ENCODE assay signal across 9 mouse cellular contexts in genomic region chr10:37260791-37261488, GRCm38 (mm10).
DNase-seq lines count a peak whose midpoint lies in the region; ATAC-seq lines count a peak whose summit lies in the region.
"Had no signal": no experiment of that assay in that cellular context is flagged by ENCODE, and none has a peak within 500 bp of the region (broad histone marks: within the 10 kb centered on the region; RNA-seq: fewer than 3 reads in every experiment).

No protein-coding gene starts in this region.

- 36% methylated on average over 8 of the region's 8 CpGs for WGBS in intestine, embryonic 15.5 days

- peak; percentile 77 for ATAC-seq in intestine, embryonic 15.5 days

- H3K27me3 ChIP-seq in intestine, embryonic 15.5 days (replicated peaks) = no peaks in the 10 kb centered on the region
- H3K27me3 ChIP-seq: hindbrain, embryonic 15.5 days had no signal

- H3K36me3 ChIP-seq in intestine, embryonic 15.5 days = no peaks in the 10 kb centered on the region
- H3K36me3 ChIP-seq: hindbrain, embryonic 15.5 days had no signal

- H3K9me3 ChIP-seq in intestine, embryonic 15.5 days = no peaks in the 10 kb centered on the region
- H3K9me3 ChIP-seq: hindbrain, embryonic 15.5 days had no signal

- H3K27ac ChIP-seq in intestine, embryonic 15.5 days = no peak overlapping the region
- H3K27ac ChIP-seq: hindbrain, embryonic 15.5 days had no signal

- H3K9ac ChIP-seq in intestine, embryonic 15.5 days = no peak overlapping the region
- H3K9ac ChIP-seq: hindbrain, embryonic 15.5 days had no signal

- intact Hi-C loops in left cerebral cortex, postnatal 4 days (cut with DNase I) = no loop called here

- no peak overlapping the region for H3K4me3 ChIP-seq in intestine, embryonic 15.5 days (replicated peaks)
- H3K4me3 ChIP-seq: hindbrain, embryonic 15.5 days had no signal

- peak; percentile 41 for DNase-seq in layer of hippocampus, adult 11-12 months (ENCODE audit: low spot score)
- no peak for DNase-seq in layer of hippocampus, postnatal 25 days (ENCODE audit: extremely low spot score in 1 of 2, low spot score in 1 of 2)
- DNase-seq in brain, adult 2 months (ENCODE audit: low read depth, low spot score) = peak; percentile 45
- DNase-seq in skeletal muscle tissue, adult 2 months (ENCODE audit: low read depth, low spot score) = peak; percentile 48
- DNase-seq in c-Kit-positive CD71-positive TER-119-positive erythroid progenitor cells, embryonic 14.5 days (ENCODE audit: low spot score) = no peak
- no peak for DNase-seq in embryo, embryonic 9.5 days (ENCODE audit: extremely low spot score)
- DNase-seq in left cerebral cortex, postnatal 4 days = no peak

- H3K4me1 ChIP-seq in intestine, embryonic 15.5 days (replicated peaks) = no peaks in the 10 kb centered on the region
- H3K4me1 ChIP-seq: hindbrain, embryonic 15.5 days had no signal

- no peak overlapping the region for H3K4me2 ChIP-seq in intestine, embryonic 15.5 days (replicated peaks)
- H3K4me2 ChIP-seq: hindbrain, embryonic 15.5 days had no signal

Comparison
In these comparisons a context has a peak if more than half of its experiments do, and no peak if none do; other contexts are left out.
1. DNase-seq: peak in layer of hippocampus, adult 11-12 months (single experiment), brain, adult 2 months (single experiment) and skeletal muscle tissue, adult 2 months (single experiment); none in layer of hippocampus, postnatal 25 days (0 of 2), c-Kit-positive CD71-positive TER-119-positive erythroid progenitor cells, embryonic 14.5 days (single experiment), embryo, embryonic 9.5 days (single experiment) and left cerebral cortex, postnatal 4 days (single experiment).